8 mouse cellular contexts compared by ENCODE assay signal in genomic region chr4:154864271-154864771, GRCm38 (mm10). TPM values are rescaled to one million over a fixed set of nuclear protein-coding genes. Genes with fewer than 3 reads are reported as not detected.
A peak's percentile ranks its signal among the peaks of the same experiment; 100 is the strongest.
DNase-seq lines count a peak whose midpoint lies in the region; ATAC-seq lines count a peak whose summit lies in the region.

No protein-coding gene starts in this region.

- DNase-seq in embryo, embryonic 10 days (ENCODE audit: low spot score), result peak; percentile 97
- peak; percentile 91 for DNase-seq in gastrocnemius, postnatal 14 days
- DNase-seq in left cerebral cortex, adult 9 months (ENCODE audit: low spot score in 2 of 2), result peak; percentile 73 to 88
- DNase-seq in right cerebral cortex, adult 2 months (ENCODE audit: low spot score in 2 of 2), result peak; percentile 86 to 88
- DNase-seq in urinary bladder, postnatal 14 days (ENCODE audit: low spot score), result peak; percentile 92

- peaks cover 33% of the 10 kb centered on the region for H3K4me1 ChIP-seq in megakaryocyte, embryonic 14.5 days

- no peaks in the 10 kb centered on the region for H3K36me3 ChIP-seq in megakaryocyte, embryonic 14.5 days (replicated peaks; ENCODE audit: low read length)

- H3K27me3 ChIP-seq in megakaryocyte, embryonic 14.5 days (replicated peaks), result peaks cover 54% of the 10 kb centered on the region

- intact Hi-C loops in gastrocnemius, postnatal 14 days (cut with DNase I; ENCODE audit: low total_unique reads), result no loop called here

- H3K9me3 ChIP-seq in megakaryocyte, embryonic 14.5 days, result no peaks in the 10 kb centered on the region

- H3K4me3 ChIP-seq in megakaryocyte, embryonic 14.5 days (replicated peaks), result peak overlapping the region; percentile 91

- peak; percentile 95 for ATAC-seq in activated CD4-positive, CD25-positive, alpha-beta regulatory T cell, adult 4 months
- ATAC-seq in inflammation-experienced regulatory T-cells, adult 6 months, result peak; percentile 98

RNA-seq across cellular contexts. Expression of gene Mmel1, which starts 5.1 kb away (rescaled TPM):
- polyA plus RNA-seq in activated CD4-positive, CD25-positive, alpha-beta regulatory T cell, adult 4 months (2017; shearing (Covaris generic)), result not detected
- under 1 TPM; 0.49 to 0.68 TPM for total RNA-seq in gastrocnemius, postnatal 14 days (2021)
- polyA plus RNA-seq in inflammation-experienced regulatory T-cells, adult 6 months (2017; shearing (Covaris generic)), result not detected
- 1.2 TPM in 1 of 2 replicates, not detected in the other for polyA plus RNA-seq in megakaryocyte, embryonic 14.5 days (2012; ENCODE audit: insufficient read depth, low replicate concordance)

RNA-seq across cellular contexts. Expression of gene Ttc34, which starts 27.1 kb away (rescaled TPM):
- not detected for polyA plus RNA-seq in activated CD4-positive, CD25-positive, alpha-beta regulatory T cell, adult 4 months (2017; shearing (Covaris generic))
- not detected for total RNA-seq in gastrocnemius, postnatal 14 days (2021)
- polyA plus RNA-seq in inflammation-experienced regulatory T-cells, adult 6 months (2017; shearing (Covaris generic)), result not detected
- polyA plus RNA-seq in megakaryocyte, embryonic 14.5 days (2012; ENCODE audit: insufficient read depth, low replicate concordance), result not detected in 2 replicates

RNA-seq across cellular contexts. Expression of gene Fam213b, which starts 34.6 kb away (rescaled TPM):
- 1 to 10 TPM; 6.5 to 7.6 TPM for polyA plus RNA-seq in activated CD4-positive, CD25-positive, alpha-beta regulatory T cell, adult 4 months (2017; shearing (Covaris generic))
- total RNA-seq in gastrocnemius, postnatal 14 days (2021), result 100 to 1,000 TPM; 110 to 112 TPM
- 10 to 100 TPM in 2 of 3 experiments, 1 to 10 TPM in 1; 2.8 to 17.4 (median 15.1) TPM for polyA plus RNA-seq in inflammation-experienced regulatory T-cells, adult 6 months (2017; shearing (Covaris generic))
- 13.1 TPM in 1 of 2 replicates, not detected in the other for polyA plus RNA-seq in megakaryocyte, embryonic 14.5 days (2012; ENCODE audit: insufficient read depth, low replicate concordance)

Comparison
In these comparisons a context has a peak if more than half of its experiments do, and no peak if none do; other contexts are left out.
1. Peak in every context shown above with its lines: DNase-seq, ATAC-seq and H3K4me3 ChIP-seq.